Mouse (Mus musculus): Measurements from ENCODE around the gene Zswim7. TPM values are rescaled to one million over a fixed set of nuclear protein-coding genes. Genes with fewer than 3 reads are reported as not detected.

Zswim7 gene
- polyA plus RNA-seq, 1 experiment from 2014 or later, result 24.3 TPM

- 70% methylated on average over 4 of the region's 4 CpGs for WGBS
- DNase-seq (ENCODE audit: low spot score) (no peak), ATAC-seq (replicated peaks; ENCODE audit: insufficient number of reproducible peaks, low FRiP score, low TSS enrichment, low read depth) (no peak)
- Histone ChIP-seq H3K27me3 (ENCODE audit: control insufficient read depth, insufficient read depth, low read length) (no peaks in the 10 kb centered on the region), H3K9ac (replicated peaks; ENCODE audit: low read length) (no peak overlapping the region), H3K4me2 (ENCODE audit: low read depth, low read length) (no peak overlapping the region), H3K4me3 (ENCODE audit: low read depth, low read length) (no peak overlapping the region), H3K36me3 (replicated peaks; ENCODE audit: control insufficient read depth, insufficient read depth, low read depth, low read length) (no peaks in the 10 kb centered on the region), H3K4me1 (ENCODE audit: control insufficient read depth, insufficient read depth, low read length) (no peaks in the 10 kb centered on the region), H3K27ac (replicated peaks; ENCODE audit: low read depth, low read length) (no peak overlapping the region), H3K9me3 (replicated peaks; ENCODE audit: control insufficient read depth, low read length) (no peaks in the 10 kb centered on the region)
Observed at GRCm38 (mm10) chr11:62224797-62225196, 56.4 kb downstream of the Zswim7 start.

GRCm38 (mm10) chr11:62223962-62224361, 57.2 kb downstream of the Zswim7 start:
- H3K27ac ChIP-seq (replicated peaks; ENCODE audit: low read depth, low read length), result no peak overlapping the region
- DNase-seq (ENCODE audit: low spot score) (no peak), ATAC-seq (replicated peaks; ENCODE audit: insufficient number of reproducible peaks, low FRiP score, low TSS enrichment, low read depth) (no peak)
- no peak overlapping the region for H3K4me3 ChIP-seq (ENCODE audit: low read depth, low read length)
- no peaks in the 10 kb centered on the region for H3K9me3 ChIP-seq (replicated peaks; ENCODE audit: control insufficient read depth, low read length)
- no peak overlapping the region for H3K9ac ChIP-seq (replicated peaks; ENCODE audit: low read length)
- WGBS, result 94% methylated on average over 7 of the region's 7 CpGs
- no peaks in the 10 kb centered on the region for H3K4me1 ChIP-seq (ENCODE audit: control insufficient read depth, insufficient read depth, low read length)
- H3K36me3 ChIP-seq (replicated peaks; ENCODE audit: control insufficient read depth, insufficient read depth, low read depth, low read length), result no peaks in the 10 kb centered on the region
- no peaks in the 10 kb centered on the region for H3K27me3 ChIP-seq (ENCODE audit: control insufficient read depth, insufficient read depth, low read length)
- H3K4me2 ChIP-seq (ENCODE audit: low read depth, low read length), result no peak overlapping the region

- 84% methylated on average over 5 of the region's 5 CpGs for WGBS
- Histone ChIP-seq H3K27me3 (ENCODE audit: control insufficient read depth, insufficient read depth, low read length) (no peaks in the 10 kb centered on the region), H3K4me3 (ENCODE audit: low read depth, low read length) (no peak overlapping the region), H3K9ac (replicated peaks; ENCODE audit: low read length) (no peak overlapping the region), H3K4me1 (ENCODE audit: control insufficient read depth, insufficient read depth, low read length) (no peaks in the 10 kb centered on the region), H3K9me3 (replicated peaks; ENCODE audit: control insufficient read depth, low read length) (no peaks in the 10 kb centered on the region), H3K4me2 (ENCODE audit: low read depth, low read length) (no peak overlapping the region), H3K36me3 (replicated peaks; ENCODE audit: control insufficient read depth, insufficient read depth, low read depth, low read length) (no peaks in the 10 kb centered on the region), H3K27ac (replicated peaks; ENCODE audit: low read depth, low read length) (no peak overlapping the region)
- no peak for DNase-seq (ENCODE audit: low spot score)
- no peak for ATAC-seq (replicated peaks; ENCODE audit: insufficient number of reproducible peaks, low FRiP score, low TSS enrichment, low read depth)
Observed at GRCm38 (mm10) chr11:62223416-62223815, 57.8 kb downstream of the Zswim7 start.

- Histone ChIP-seq H3K9ac (replicated peaks; ENCODE audit: low read length) (no peak overlapping the region), H3K4me1 (ENCODE audit: control insufficient read depth, insufficient read depth, low read length) (no peaks in the 10 kb centered on the region), H3K4me3 (ENCODE audit: low read depth, low read length) (no peak overlapping the region), H3K4me2 (ENCODE audit: low read depth, low read length) (no peak overlapping the region), H3K36me3 (replicated peaks; ENCODE audit: control insufficient read depth, insufficient read depth, low read depth, low read length) (no peaks in the 10 kb centered on the region), H3K27me3 (ENCODE audit: control insufficient read depth, insufficient read depth, low read length) (no peaks in the 10 kb centered on the region), H3K27ac (replicated peaks; ENCODE audit: low read depth, low read length) (no peak overlapping the region), H3K9me3 (replicated peaks; ENCODE audit: control insufficient read depth, low read length) (no peaks in the 10 kb centered on the region)
- WGBS, result 82% methylated on average over 7 of the region's 7 CpGs
- no peak for DNase-seq (ENCODE audit: low spot score)
- no peak for ATAC-seq (replicated peaks; ENCODE audit: insufficient number of reproducible peaks, low FRiP score, low TSS enrichment, low read depth)
Observed at GRCm38 (mm10) chr11:62220756-62221510, 60.2 kb downstream of the Zswim7 start.

GRCm38 (mm10) chr11:62217751-62218150, 63.4 kb downstream of the Zswim7 start:
- H3K36me3 ChIP-seq (replicated peaks; ENCODE audit: control insufficient read depth, insufficient read depth, low read depth, low read length), result no peaks in the 10 kb centered on the region
- no peaks in the 10 kb centered on the region for H3K9me3 ChIP-seq (replicated peaks; ENCODE audit: control insufficient read depth, low read length)
- no peak overlapping the region for H3K27ac ChIP-seq (replicated peaks; ENCODE audit: low read depth, low read length)

More at GRCm38 (mm10) chr11:62217751-62218150, 63.4 kb downstream of the Zswim7 start:
- Histone ChIP-seq H3K4me2 (ENCODE audit: low read depth, low read length) (no peak overlapping the region), H3K27me3 (ENCODE audit: control insufficient read depth, insufficient read depth, low read length) (no peaks in the 10 kb centered on the region), H3K9ac (replicated peaks; ENCODE audit: low read length) (no peak overlapping the region), H3K4me3 (ENCODE audit: low read depth, low read length) (no peak overlapping the region), H3K4me1 (ENCODE audit: control insufficient read depth, insufficient read depth, low read length) (no peaks in the 10 kb centered on the region)
- ATAC-seq (replicated peaks; ENCODE audit: insufficient number of reproducible peaks, low FRiP score, low TSS enrichment, low read depth), result no peak
- WGBS, result 71% methylated on average over 6 of the region's 6 CpGs
- no peak for DNase-seq (ENCODE audit: low spot score)

Other genes starting within 250 kb of the Zswim7 start
- gene Adora2b, start 32.4 kb downstream of the Zswim7 start, polyA plus RNA-seq (2014; fragmentation: Nextera tagmentation; extraction: Ambion mirVana), result 8.1 and 9.8 TPM in 2 replicates
- 13.0 and 13.6 TPM in 2 replicates for gene Ttc19, start 98 bp upstream of the Zswim7 start, polyA plus RNA-seq (2014; fragmentation: Nextera tagmentation; extraction: Ambion mirVana)
- gene Pigl, start 177.1 kb upstream of the Zswim7 start, polyA plus RNA-seq (2014; fragmentation: Nextera tagmentation; extraction: Ambion mirVana), result 12.1 and 14.2 TPM in 2 replicates
- gene Ncor1, start 177.2 kb upstream of the Zswim7 start, polyA plus RNA-seq (2014; fragmentation: Nextera tagmentation; extraction: Ambion mirVana), result 157 and 170 TPM in 2 replicates